Mouse (Mus musculus): Measurements from ENCODE around the gene Cnnm2.

DNA sequence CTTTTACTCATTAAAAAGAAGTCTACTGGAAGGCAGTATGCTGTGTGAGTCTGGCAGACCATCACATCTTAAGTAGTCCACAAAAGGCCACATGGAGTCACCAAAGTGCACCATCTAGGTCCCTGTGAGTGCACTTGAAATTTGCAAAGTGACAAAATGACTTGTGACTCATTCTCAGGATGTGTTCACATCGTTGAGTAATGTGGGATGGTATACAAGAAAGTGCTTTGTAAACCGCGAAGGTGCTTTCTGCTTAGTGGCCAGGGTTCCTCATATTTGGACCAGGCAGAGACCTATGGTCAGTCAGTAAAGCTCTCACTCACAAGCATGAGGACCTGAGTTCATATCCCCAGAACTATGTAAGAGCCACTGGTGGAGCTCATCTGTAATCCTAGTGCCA, 13.6 kb upstream of the Cnnm2 start:
- TF ChIP-seq CTCF (IDR thresholded peaks at IDR 0.05; ENCODE audit: extremely low read depth, insufficient read depth, insufficient read length, insufficient replicate concordance) (no peak), POLR2A (IDR thresholded peaks at IDR 0.05; ENCODE audit: low read depth, low read length) (no peak)

All from spleen, adult 2 months (tissue).